Mouse (Mus musculus) Muller cell, postnatal 12 days (primary cell): ENCODE results near the gene Vezf1.

Experiments
- DNase-seq: peaks from one replicate; pipeline ENCODE4 v3.0.0-alpha.2; 2015; ENCODE audit errors: inconsistent ontology term

Gene Vezf1

DNA sequence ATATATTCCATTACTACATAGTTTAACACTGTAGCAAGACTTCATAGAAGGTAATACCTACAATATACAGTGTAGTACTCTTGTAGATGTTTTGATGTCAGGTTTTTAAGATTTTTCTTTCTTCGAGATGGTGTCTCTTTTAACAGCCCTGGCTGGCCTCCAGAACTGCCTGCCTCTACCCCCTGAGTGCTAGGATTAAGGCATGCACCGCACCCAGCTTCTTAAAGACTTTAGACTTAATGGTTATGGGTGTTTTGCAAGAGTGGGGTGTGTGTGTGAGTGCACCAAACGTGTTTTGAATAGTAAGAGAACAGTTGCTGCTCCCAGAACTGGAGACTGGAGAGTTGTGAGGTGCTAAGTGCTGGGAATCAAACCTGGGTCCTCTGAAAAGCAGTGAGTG, 14.3 kb upstream of the Vezf1 start:
- no peak for DNase-seq

DNA sequence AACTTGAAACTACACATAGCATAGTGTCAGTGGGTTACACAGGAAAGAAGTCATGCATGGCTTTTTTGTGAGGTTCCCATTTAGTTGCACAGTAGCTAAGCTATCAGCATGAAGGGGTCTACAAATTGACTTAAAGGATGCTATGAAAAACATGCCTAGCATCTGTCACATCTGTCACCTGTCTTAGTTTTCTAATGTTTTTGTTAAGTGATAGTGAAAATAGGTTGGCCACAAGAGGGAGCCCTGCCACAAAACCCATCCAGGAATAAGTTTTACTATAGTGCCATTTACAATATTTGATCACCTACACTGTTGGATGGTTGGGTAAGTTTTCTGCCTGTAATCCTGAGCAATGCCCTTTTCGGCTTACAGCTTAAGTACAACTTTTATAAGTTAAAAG, 13.5 kb upstream of the Vezf1 start:
- DNase-seq, result peak; percentile 28

DNA sequence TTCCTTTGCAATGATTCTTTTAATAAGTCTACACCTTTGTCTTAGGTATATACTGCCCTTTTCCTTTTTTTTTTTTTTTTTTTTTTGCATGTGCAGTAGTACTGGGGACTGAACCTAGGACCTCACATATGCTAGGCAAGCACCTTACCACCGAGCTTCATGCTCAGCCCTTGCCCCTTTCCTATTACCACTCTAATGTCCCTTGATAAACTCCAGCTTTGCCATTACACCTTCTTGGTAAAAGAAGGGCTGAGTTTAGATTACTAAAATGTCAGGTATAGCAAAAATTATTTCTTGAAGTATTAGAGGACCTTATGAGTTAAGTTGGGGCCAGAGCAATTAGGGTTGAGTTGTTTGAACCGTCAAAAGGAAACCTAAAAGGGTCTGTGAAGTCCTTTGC, 12.3 kb upstream of the Vezf1 start:
- no peak for DNase-seq

DNA sequence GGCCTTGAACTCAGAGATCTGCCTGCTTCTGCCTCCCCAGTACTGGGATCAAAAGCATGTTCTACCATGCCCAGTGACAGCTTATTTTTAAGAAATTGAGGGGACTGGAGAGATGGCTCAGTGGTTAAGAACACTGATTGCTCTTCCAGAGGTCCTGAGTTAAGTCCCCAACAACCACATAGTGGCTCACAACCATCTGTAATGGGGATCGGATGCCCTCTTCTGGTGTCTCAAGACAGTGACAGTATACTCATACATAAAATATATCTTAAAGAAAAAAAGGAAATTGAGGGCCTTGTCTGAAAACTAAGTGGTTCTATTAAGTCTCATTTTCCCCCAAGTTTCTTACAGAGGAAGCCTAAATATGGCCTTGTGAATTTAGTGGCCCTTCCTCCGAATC, 10.3 kb upstream of the Vezf1 start:
- DNase-seq, result no peak

DNA sequence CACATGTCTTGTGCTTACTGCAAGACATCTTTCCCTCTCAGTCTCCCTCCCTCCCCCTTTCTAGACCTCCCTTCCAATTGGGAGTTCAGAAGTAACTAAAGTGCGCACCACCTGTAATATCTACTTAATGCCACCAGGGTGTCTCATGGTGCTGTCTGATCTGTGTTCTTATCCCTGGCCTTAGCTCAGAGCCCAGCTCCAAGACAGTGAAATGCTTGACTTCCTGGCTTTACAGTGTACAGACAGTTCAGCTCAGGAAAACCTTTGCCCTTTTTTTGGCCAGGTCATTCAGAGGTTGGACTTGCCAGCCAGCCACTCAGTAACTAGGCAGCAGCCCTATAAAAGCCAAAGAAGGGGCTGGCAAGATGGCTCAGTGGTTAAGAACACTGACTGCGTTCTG, 8.9 kb upstream of the Vezf1 start:
- peak; percentile 52 for DNase-seq

DNA sequence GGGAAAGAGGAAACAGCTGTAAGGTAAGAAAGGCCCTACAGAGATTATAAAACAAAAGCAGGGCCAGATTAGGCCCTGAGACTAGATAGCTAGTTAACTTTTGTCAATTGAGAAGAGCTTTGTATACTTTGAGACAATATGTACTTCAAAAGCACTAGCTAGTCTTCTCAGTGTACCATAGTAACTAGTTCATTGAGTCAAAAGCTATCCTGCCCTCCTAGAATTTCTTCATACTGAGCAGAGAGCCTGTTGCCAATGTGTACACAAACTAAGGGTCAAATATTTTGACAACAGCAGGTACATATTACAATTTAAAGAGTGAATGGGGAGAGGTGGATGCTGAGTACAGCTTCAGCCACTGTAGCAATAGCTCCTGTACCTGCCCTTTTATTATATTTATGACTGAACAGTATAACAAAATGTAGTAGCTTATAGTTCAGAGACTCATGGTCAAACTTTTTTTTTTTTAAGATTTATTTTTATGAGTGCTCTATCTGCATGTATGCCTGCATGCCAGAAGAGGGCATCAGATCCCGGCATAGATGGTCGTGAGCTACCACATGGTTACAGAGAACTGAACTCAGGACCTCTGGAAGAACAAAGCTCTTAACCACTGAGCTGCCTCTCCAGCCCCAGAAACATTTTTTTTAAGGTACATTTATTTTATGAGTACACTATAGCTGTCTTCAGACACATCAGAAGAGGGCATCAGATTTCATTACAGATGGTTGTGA, 6.0 kb upstream of the Vezf1 start:
- DNase-seq, result no peak

DNA sequence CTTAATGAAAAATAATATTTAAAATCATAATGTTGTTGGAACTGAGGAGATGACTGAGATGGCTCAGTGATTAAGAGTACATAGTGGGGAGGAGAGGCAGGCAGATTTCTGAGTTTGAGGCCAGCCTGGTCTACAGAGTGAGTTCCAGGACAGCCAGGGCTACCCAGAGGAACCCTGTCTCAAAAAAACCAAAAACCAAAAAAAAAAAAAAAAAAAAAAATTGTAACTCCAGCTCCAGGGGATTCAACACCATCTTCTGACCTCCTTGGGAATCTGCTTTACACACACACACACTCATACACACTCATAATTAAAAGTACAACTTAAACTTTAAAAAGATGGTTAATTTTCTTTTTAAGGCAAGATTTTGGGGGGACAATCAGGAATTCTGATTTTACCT, 2.3 kb upstream of the Vezf1 start:
- DNase-seq, result no peak

DNA sequence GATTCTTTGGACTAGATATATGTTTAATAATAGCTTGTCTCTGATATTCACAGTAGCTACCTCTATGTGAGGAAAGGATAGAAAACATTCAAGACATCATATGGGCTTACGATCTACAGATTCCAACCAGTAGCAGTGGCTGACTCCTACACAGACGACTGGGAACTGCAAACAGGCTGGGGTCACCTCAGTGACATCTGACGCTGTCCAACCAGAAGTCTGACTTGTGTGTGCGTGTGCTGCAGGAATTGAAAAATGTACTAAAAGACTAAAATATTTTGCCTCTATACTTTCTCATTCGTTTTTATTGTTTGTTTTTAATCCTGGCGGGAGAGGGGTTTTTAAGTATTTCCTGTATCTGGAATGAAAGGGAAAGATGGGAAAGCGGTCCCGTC, 891 bp upstream of the Vezf1 start:
- DNase-seq, result no peak

DNA sequence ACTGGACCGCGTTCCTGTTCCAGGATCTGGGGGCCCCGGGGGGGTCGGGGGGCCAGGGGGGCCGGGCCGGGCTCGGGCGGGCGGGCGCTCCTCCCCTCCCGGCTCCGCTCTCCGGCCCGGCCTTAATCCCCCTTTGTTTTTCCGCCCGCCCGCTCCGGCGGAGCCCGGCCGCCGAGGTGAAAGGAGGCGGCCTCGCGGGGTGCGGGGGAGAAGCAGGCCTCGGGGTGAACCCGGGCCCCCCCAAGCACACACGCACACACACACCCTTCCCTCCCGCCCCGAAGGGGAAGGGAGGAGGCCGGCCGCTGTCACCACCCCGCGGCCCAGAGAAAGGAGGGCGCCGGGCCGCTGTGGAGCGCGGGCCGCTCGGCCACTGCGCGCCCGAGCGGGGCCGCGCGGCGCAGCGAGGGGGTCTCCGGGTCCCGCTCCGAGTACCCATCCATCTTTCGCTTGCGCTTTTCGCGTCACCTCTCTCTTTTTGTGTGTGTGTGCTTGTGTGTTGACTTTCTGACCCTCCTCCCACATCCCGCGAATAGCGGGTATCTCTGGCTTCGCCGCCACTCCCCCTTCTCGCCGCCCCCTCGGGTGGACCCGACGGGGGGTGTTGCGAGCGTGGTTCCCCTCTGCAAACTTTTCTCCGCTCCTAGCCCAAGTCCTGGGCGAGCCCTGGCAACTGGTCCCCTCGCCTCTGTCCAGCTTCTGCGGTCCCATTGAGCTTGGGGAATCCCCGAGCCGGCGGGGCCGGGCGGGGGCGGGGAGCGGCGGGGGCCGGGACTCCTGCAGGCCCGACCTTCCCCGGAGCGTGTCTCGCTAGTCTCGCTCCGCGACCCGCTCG, 549 bp downstream of the Vezf1 start:
- DNase-seq, result peak; percentile 84

DNA sequence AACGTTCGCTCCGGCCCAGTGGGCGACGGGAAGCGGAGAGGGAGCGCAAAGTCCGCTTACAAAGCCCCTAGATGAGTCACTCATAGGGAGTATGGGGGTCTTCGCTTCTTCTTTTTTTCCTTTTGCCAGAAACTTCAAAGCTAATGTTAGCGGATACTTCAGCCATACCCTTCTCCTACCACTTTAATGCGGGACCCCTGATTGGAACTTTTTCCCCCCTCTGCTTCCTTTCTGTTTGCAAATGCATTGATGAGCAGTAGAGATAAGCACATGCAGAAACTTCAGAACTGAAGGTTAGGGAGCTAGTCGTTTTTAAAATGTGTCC, 1.1 kb downstream of the Vezf1 start:
- DNase-seq, result no peak

DNA sequence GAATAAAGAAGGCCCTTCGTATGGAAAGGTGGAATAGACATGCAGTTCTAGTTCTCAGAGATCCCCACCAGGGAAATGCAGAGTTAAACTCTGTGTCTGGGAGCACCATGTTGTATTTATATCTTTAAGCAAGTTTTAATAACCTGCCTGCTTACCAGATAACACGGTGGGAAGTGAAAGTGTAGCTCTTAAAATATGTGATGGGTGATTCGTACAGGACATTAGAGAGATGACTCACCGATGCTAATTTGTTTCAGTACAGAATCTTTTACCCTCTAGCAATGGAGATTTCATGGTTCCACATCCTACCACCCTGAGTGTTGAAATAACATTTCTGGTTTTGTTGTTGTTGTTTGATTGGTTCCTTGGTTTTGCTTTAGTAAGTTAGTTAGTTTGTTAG, 2.3 kb downstream of the Vezf1 start:
- peak; percentile 55 for DNase-seq

DNA sequence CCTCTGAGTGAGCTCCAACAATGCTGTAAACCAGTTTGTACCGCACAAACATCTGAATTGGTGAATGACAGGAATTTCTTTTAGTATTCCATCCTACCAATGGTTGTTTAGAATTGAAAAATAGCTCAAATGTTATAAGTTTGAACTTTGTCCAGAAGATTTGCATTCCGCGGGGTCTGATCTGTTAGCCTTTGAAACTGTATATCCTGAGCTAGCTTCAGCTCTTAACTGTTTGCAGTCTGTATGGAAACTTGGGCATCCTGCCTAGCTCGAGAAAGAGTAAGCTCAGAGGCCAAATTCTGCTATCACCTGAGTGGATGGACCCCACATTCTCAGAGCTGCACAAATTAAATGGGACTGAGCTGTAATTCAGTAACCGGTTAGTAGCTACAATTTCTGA, 3.0 kb downstream of the Vezf1 start:
- DNase-seq, result peak; percentile 55

DNA sequence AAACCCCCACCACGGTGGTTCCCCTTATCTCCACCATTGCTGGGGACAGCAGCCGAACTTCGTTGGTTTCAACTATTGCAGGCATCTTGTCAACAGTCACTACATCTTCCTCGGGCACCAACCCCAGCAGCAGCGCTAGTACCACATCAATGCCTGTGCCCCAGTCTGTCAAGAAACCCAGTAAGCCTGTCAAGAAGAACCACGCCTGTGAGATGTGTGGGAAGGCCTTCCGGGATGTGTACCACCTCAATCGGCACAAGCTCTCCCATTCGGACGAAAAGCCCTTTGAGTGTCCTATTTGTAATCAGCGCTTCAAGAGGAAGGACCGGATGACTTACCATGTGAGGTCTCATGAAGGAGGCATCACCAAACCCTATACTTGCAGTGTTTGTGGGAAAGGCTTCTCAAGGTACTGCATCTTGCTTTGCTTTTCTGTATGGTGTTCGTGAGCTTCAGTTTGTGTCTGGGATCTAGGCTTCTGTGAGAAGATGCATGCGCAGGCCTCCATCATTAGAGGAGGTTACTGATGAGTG, 5.3 kb downstream of the Vezf1 start:
- DNase-seq, result no peak

DNA sequence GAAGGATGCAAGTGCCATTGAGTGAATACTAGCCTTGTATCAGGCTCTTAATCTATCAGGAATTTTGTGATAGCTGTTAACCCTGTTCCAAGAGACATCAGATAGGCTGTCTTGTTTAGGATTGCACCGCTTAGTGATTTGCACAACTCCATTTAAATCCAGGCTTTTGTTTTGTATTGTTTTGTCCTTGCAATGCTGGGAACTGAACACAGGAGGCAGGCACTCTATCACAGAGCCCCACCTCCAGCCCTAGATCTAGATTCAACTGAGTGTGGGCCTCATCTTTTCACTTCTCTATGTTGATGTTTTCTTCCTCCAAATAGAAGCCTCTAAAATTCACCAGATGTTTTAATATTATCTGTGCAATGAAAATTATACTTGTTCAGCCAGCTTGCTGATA, 7.6 kb downstream of the Vezf1 start:
- no peak for DNase-seq

DNA sequence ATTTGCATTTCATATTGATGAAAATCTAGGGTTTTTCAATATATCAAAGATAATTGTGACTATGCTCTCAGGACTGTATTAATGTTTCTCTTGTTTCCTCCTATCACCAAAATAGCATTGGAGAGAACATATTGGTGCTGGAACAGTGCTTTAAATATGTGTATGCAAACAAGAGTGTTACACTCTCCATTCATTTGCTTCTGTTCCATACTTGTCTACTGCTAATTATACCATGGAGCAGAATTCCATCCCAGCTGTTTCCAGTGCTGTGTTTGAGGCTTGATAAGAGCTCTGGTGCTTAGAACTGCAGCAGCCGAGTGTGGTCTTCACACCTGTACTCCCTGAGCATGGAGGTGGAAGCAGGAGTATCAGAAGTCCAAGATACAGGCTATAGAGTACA, 8.3 kb downstream of the Vezf1 start:
- DNase-seq, result no peak

DNA sequence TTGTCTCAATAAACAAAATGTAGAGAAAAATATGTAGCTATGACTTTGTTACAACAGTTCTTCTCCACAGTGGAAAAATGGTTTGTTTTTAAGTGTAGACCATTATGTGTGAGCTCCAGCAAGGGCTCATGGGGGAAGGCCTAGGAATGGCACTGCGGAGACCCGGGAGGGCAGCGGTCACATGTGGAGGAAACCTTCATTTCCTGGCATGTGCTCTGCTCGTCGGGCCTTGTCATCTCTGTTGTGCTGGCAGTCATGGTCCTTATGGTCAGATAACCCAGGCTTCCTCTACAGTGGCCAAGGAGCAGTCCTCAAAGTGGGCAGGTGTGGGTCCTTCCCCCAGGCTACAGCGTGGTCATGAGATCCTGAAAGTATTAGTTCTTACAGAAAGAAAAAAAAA, 15.6 kb downstream of the Vezf1 start:
- DNase-seq, result no peak

DNA sequence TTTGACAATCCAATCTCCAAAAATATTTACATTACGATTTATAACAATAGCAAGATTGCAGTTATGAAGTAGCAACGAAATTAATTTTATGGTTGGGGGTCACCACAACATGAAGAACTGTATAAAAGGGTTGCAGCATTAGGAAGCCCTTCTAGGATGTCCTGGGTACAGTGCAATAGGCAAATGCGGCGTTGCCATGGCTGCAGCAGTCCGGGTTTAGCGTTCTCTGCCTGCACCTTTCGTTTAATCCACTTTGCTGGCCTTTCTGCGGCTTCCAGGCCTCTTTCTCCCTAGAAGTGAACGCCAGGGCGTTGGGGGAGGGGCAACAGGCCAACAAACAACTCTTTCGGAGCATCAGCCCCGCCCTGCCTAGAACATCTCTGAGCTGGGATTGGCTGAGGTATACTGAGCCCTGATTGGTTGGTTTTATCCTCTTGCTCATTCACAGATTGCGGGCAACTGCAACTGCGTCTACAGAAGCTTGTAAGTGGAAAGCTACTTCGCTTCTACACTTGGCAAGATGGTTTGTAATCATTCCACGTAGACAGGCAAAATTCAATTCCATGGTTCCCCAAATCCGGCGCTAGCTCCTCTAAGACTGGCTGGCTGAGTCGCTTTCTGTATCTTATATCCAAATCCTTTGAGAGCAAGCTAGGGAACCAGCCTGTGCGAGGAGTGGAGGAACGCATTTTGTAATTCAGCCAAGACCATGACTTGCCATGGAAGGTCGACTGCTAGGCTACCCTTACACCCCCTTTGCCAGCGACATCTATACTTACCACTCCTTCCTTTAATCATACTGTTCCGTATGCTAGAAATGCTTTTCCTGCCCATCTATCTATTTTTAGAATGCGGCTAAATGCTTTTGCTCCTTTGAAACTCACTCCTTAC, 18.9 kb downstream of the Vezf1 start:
- peak; percentile 97 for DNase-seq

DNA sequence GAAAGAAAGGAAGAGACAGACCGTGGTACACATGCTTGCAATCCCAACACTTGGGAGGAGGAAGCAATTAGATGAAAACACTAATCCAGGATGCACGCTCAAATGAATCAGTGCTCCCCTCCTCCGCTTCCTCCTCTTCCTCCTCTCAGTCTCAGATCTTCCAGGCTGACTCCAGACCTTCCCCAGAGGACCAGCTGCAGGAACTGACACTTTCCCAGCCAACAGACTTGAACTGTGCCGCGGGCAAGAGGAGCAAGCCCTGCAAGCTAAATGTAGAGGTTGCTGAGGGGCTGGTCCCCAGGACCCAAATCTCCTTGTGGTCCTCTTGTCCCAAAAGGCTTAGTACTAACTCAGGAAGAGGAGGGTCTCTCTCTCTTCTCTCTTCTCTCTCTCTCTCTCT, 21.1 kb downstream of the Vezf1 start:
- no peak for DNase-seq

DNA sequence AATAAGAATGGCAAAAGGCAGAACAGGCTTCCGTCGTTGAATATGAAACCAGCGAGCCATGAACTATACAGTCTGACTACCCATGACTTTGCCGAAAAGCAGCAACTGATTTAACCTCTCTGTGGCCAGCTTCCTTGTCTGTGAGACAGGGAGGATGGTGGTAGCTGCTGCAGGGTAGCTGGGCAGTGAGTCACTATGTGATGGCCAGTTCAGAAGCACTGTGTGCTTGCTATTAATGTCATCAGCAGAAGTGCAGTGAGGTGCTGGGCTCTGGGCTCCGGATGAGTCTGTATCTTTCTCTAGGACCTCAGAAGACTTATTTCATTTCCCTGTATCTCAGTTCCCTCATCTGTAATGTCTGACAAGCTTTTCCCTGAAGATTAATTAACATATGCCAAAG, 22.2 kb downstream of the Vezf1 start:
- peak; percentile 39 for DNase-seq

DNA sequence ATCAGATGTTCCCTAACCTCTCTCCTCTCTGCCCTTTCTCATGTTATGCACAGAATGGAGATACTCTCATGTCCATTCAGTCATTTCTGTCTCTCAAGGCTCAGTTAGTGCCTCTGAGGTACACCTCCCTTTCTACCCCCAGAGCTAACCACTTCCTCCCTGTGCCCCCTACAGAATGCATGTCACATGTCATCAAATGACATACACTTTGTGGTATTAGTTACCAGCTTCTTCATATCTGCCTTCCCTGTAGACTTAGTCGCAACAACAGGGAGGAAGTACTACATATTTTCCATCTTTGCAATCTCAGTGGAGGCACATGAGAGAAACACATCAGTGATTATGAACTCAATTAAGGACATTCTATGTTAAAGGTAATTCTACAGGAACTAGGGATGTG, 23.9 kb downstream of the Vezf1 start:
- DNase-seq, result no peak

DNA sequence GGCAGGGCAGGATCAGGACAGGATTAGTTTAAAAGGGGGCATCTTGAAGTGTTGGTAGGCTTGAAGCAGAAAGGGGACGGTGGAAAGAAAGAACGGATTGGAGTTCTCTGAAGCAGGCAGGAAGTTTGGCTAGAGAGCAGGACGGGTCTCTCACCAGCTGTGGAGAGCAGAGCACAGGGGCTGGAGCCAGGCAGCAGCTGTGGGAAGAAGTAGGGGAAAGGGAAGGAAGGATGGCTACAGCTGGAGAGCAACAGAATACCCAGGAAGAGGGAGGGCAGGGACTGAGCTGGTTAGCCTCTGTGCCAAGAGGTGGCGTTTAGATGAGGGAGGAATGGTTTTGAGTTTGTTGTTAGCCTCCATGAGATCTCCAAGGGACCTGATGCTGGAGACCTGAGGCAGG, 29.1 kb downstream of the Vezf1 start:
- no peak for DNase-seq

DNA sequence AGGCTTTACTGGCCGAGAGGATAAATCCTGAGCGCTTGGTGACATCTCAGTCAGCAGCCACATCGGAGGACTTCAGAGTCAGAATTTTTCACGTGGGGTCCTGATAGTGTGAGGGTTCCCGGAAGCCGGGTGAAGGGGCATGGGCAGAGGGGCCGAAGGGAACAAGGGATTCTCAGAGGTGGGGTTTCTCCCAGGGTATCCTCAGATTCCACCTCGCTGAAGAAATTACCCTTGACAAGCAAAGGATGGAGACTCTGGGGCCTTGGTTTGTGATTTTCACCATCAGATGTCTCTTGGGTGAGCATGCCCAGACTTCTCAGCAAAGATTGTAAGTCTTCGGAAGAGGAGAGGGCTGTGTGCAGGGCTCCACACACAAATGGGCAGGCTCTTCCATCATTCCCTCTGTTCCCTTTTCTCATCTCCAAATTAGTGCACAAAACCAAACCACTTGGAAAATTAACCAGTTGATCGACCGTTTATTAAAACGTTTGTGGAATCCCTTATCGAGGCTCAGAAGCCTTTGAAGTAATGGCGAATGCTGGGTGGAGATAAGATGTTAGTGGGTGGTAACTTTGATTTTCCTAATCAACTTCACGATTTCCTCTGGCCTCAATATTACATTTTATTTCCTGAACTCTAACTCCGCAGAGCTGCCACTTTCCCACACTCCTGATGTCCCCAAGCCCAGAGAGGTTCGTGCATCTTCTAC, 30.1 kb downstream of the Vezf1 start, which contains the start of gene Cuedc1:
Cuedc1 (plus strand) TSS at position 38 of the 709 bp plus-strand sequence.
- DNase-seq, result no peak
